Mouse (Mus musculus): ENCODE data around the gene Jhy. TPM values are rescaled to one million over a fixed set of nuclear protein-coding genes. Genes with fewer than 3 reads are reported as not detected.

Gene Jhy
- polyA plus RNA-seq, 1 experiment from 2014 or later, result 0.88 TPM

DNA sequence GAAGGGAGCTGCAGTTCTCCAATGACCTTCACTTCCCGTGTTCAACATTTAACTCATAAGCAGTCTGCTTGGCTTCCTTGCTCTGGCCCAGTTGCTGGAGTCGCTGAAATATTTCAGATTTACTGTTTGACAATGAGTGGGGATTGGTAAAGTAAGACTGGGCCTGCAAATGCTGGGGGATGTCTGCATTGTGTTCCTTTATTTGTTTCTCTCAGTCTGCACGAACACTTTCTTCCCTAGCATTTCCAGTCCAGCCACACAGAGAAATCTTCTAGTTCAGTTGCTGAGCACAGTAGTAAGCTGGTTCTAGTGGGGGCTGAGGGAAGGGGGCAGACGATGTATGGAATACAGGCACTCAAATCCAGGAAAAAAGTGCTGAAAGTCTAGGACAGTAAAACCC is 89.0 kb downstream of the Jhy start:
- Histone ChIP-seq H3K4me3 (ENCODE audit: low read depth, low read length) (no peak overlapping the region), H3K9ac (ENCODE audit: low read length) (no peak overlapping the region), H3K9me3 (ENCODE audit: control insufficient read depth, low read length) (no peaks in the 10 kb centered on the region), H3K27me3 (ENCODE audit: control insufficient read depth, insufficient read depth, low read length) (peaks cover 96% of the 10 kb centered on the region), H3K4me2 (ENCODE audit: low read depth) (no peak overlapping the region), H3K27ac (ENCODE audit: low read depth, low read length) (no peak overlapping the region), H3K4me1 (ENCODE audit: control insufficient read depth, insufficient read depth, low read length) (no peaks in the 10 kb centered on the region; the same call in 1 of the 2 replicates), H3K36me3 (ENCODE audit: control insufficient read depth, insufficient read depth, low read length) (no peaks in the 10 kb centered on the region)
- no peak for ATAC-seq (ENCODE audit: insufficient read depth, low FRiP score, low TSS enrichment)
- DNase-seq (ENCODE audit: low spot score), result peak; percentile 33
- 4% methylated on average over 4 of the region's 4 CpGs for WGBS

DNA sequence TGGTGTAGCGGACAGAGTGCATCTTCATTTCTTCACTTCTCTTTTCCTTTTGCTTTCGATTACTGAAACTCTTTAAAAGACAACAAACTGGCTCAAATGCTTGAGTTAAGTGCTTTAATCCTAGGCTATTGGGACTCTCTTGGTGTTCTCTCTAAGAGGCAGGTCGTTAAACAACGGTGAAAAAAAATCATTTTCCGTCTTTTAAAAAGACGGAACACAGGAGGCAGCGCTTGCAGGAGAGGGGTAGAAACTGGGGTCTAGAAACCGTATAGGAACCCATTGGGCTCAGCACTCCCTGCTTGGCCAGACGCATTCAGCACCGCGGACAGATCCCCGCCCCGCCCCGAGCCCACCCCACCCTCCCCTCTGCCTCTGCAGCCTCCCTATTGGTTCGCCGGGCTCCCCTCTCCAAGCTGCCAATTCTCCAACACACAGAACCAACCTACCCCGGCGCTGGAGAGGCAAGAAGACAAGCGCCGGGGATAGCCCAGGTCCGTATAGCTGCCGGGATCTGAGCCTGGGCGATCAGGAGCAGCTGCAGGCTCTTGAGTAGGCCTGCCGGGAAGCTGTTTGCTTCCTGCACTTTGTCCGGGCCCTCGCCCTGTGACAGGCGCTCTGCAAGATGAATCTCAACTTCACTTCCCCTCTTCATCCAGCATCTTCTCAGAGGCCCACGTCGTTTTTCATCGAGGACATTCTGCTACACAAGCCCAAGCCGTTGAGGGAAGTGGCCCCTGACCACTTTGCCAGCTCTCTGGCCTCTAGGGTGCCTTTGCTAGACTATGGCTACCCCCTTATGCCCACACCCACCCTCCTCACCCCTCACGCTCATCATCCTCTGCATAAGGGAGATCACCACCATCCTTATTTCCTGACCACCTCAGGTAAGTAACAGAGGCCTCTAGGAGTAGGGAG is 90.1 kb downstream of the Jhy start, which contains the start of gene Bsx:
Bsx (plus strand) TSS at position 572 of the 915 bp plus-strand sequence.
- 3% methylated on average over 28 of the region's 32 CpGs for WGBS
- H3K4me2 ChIP-seq (ENCODE audit: low read depth), result 0 out of 2 replicates have a peak within 1 kb of the TSS, but pooled peaks have one; percentile 5
- H3K4me1 ChIP-seq (ENCODE audit: control insufficient read depth, insufficient read depth, low read length), result no peaks in the 10 kb centered on the region; the same call in 1 of the 2 replicates
- peaks cover 92% of the 10 kb centered on the region for H3K27me3 ChIP-seq (ENCODE audit: control insufficient read depth, insufficient read depth, low read length)
- 0 out of 2 replicates have a peak within 1 kb of the TSS, but pooled peaks have one; percentile 10 for H3K4me3 ChIP-seq (ENCODE audit: low read depth, low read length)
- no peaks in the 10 kb centered on the region for H3K36me3 ChIP-seq (ENCODE audit: control insufficient read depth, insufficient read depth, low read length)
- peak; percentile 81 for DNase-seq (ENCODE audit: low spot score)
- H3K27ac ChIP-seq (ENCODE audit: low read depth, low read length), result no peak within 1 kb of the TSS
- H3K9ac ChIP-seq (ENCODE audit: low read length), result no peak within 1 kb of the TSS
- H3K9me3 ChIP-seq (ENCODE audit: control insufficient read depth, low read length), result no peaks in the 10 kb centered on the region
- peak; percentile 76 for ATAC-seq (ENCODE audit: insufficient read depth, low FRiP score, low TSS enrichment)

DNA sequence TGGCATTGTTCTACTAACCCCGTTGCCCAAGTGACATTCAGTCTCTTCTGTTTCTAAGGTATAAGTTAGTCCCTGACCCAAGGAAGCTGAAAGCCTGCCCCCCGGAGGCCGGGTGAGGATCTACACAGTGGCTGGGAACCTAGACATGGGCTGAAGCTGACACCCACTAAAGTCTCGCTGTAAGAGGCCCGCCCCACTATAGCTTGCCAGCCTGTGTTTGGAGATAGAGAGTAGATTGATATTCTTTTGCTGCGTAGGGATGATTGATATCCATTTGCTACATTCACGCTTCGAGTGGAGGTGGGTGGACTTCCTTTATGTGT is 91.8 kb downstream of the Jhy start:
- no peaks in the 10 kb centered on the region for H3K36me3 ChIP-seq (ENCODE audit: control insufficient read depth, insufficient read depth, low read length)
- ATAC-seq (ENCODE audit: insufficient read depth, low FRiP score, low TSS enrichment), result no peak
- WGBS, result 6% methylated on average over 8 of the region's 8 CpGs
- H3K4me3 ChIP-seq (ENCODE audit: low read depth, low read length), result 0 out of 2 replicates have a peak overlapping the region, but pooled peaks have one; percentile 1
- peak; percentile 38 for DNase-seq (ENCODE audit: low spot score)
- H3K4me2 ChIP-seq (ENCODE audit: low read depth), result peak overlapping the region; percentile 27; the same call in 1 of the 2 replicates
- no peaks in the 10 kb centered on the region for H3K9me3 ChIP-seq (ENCODE audit: control insufficient read depth, low read length)
- no peak overlapping the region for H3K9ac ChIP-seq (ENCODE audit: low read length)
- peaks cover 77% of the 10 kb centered on the region for H3K27me3 ChIP-seq (ENCODE audit: control insufficient read depth, insufficient read depth, low read length)
- no peaks in the 10 kb centered on the region; the same call in 1 of the 2 replicates for H3K4me1 ChIP-seq (ENCODE audit: control insufficient read depth, insufficient read depth, low read length)
- H3K27ac ChIP-seq (ENCODE audit: low read depth, low read length), result no peak overlapping the region

DNA sequence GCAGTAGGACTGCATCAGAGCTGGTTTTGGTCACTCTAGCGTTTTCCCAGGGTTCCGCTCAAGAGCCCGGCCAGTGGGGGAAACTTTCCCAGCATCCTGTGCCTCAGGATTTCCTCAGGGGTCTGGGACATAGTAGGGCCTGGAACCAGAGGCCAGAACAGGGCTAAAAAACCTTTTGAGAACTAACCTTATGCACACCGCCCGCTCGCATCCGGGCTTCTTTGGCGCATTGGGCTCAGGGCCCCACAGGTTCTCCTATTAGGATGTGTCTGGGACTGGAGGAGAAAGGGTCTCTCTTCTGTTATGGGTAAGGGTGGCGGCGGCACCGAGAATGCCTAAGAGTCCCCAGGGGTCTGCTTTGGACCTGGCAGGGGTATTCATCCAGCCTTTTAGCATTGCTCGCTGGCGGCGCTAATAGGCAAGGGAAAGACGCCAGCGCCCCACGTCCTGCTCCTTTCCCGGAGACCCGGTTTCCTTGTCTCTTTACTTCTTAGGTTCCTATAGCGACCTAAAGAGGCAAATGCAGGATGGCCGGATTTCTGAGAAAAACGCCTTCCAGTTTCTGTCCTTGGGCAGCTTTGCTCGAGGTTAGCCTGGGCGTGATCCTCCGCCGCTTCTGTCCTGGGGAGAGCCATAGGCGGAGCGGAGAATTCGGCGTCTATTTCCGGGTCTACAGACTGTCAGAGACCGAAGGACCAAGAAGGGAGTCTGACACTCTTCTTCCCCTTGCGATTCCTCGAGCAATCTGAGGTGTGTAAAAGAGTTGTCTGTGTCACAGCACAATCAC is 92.4 kb downstream of the Jhy start:
- no peaks in the 10 kb centered on the region for H3K36me3 ChIP-seq (ENCODE audit: control insufficient read depth, insufficient read depth, low read length)
- H3K9me3 ChIP-seq (ENCODE audit: control insufficient read depth, low read length), result no peaks in the 10 kb centered on the region
- no peak overlapping the region for H3K9ac ChIP-seq (ENCODE audit: low read length)
- DNase-seq (ENCODE audit: low spot score) (no peak), ATAC-seq (ENCODE audit: insufficient read depth, low FRiP score, low TSS enrichment) (no peak)
- no peaks in the 10 kb centered on the region for H3K4me1 ChIP-seq (ENCODE audit: control insufficient read depth, insufficient read depth, low read length)
- H3K27ac ChIP-seq (ENCODE audit: low read depth, low read length), result no peak overlapping the region
- WGBS, result under 1% methylated on average over 34 of the region's 34 CpGs
- H3K4me2 ChIP-seq (ENCODE audit: low read depth), result peak overlapping the region; percentile 27
- 0 out of 2 replicates have a peak overlapping the region, but pooled peaks have one; percentile 1 for H3K4me3 ChIP-seq (ENCODE audit: low read depth, low read length)
- H3K27me3 ChIP-seq (ENCODE audit: control insufficient read depth, insufficient read depth, low read length), result peaks cover 72% of the 10 kb centered on the region

DNA sequence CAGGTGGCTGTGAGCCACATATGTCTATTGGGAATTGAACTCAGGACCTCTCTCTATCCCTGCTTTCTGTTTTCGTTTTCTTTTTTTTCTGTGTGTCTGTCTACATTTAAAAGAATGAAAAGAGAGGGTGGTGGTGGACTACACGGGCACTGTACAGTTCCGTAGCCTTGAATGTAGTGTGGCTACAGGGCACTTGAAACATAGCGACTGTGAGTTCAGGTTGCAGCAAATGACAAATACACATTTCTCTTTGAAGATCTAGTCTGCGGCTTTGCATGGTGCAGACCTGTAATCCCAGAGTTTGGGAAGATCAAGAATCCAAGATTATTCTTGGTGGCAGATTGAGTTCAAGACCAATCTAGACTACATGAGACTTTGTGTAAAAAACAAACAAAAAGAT is 93.6 kb downstream of the Jhy start:
- 81% methylated on average over 5 of the region's 5 CpGs for WGBS
- no peaks in the 10 kb centered on the region for H3K4me1 ChIP-seq (ENCODE audit: control insufficient read depth, insufficient read depth, low read length)
- DNase-seq (ENCODE audit: low spot score), result no peak

DNA sequence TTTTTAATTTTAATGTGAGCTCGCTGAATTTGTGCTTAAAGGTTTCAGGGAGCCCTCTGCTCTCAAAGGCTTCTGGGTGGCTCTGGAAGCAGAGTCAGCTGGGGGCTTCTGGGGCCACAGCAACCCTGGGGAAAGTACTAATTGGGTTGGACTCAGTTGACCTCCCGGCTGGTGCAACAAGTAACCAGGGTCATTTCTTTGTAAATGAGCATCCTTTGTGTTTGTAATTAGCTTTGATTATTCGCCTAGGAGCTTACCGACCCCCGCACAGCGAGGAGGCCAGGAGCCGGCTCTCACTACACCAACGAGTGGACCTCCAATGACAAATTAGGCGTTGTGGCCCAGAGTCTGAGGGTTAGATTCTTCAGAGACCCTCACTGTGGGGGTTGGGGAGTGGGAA is 104.7 kb downstream of the Jhy start:
- Histone ChIP-seq H3K27me3 (ENCODE audit: control insufficient read depth, insufficient read depth, low read length) (0 out of 2 replicates have a peak, but pooled peaks cover 10% of the 10 kb centered on the region), H3K36me3 (ENCODE audit: control insufficient read depth, insufficient read depth, low read length) (no peaks in the 10 kb centered on the region), H3K27ac (ENCODE audit: low read depth, low read length) (no peak overlapping the region), H3K9me3 (ENCODE audit: control insufficient read depth, low read length) (no peaks in the 10 kb centered on the region), H3K4me2 (ENCODE audit: low read depth) (peak overlapping the region; percentile 51), H3K4me1 (ENCODE audit: control insufficient read depth, insufficient read depth, low read length) (no peaks in the 10 kb centered on the region), H3K4me3 (ENCODE audit: low read depth, low read length) (peak overlapping the region; percentile 21; the same call in 1 of the 2 replicates), H3K9ac (ENCODE audit: low read length) (no peak overlapping the region)
- 1% methylated on average over 9 of the region's 9 CpGs for WGBS
- ATAC-seq (ENCODE audit: insufficient read depth, low FRiP score, low TSS enrichment) (peak; percentile 68), DNase-seq (ENCODE audit: low spot score) (peak; percentile 52)

More for the DNA sequence above, 93.6 kb downstream of the Jhy start:
- H3K4me2 ChIP-seq (ENCODE audit: low read depth), result no peak overlapping the region
- no peak overlapping the region for H3K27ac ChIP-seq (ENCODE audit: low read depth, low read length)
- no peak for ATAC-seq (ENCODE audit: insufficient read depth, low FRiP score, low TSS enrichment)
- no peaks in the 10 kb centered on the region for H3K9me3 ChIP-seq (ENCODE audit: control insufficient read depth, low read length)
- no peaks in the 10 kb centered on the region for H3K36me3 ChIP-seq (ENCODE audit: control insufficient read depth, insufficient read depth, low read length)
- no peak overlapping the region for H3K9ac ChIP-seq (ENCODE audit: low read length)
- H3K4me3 ChIP-seq (ENCODE audit: low read depth, low read length), result no peak overlapping the region
- H3K27me3 ChIP-seq (ENCODE audit: control insufficient read depth, insufficient read depth, low read length), result peaks cover 59% of the 10 kb centered on the region

DNA sequence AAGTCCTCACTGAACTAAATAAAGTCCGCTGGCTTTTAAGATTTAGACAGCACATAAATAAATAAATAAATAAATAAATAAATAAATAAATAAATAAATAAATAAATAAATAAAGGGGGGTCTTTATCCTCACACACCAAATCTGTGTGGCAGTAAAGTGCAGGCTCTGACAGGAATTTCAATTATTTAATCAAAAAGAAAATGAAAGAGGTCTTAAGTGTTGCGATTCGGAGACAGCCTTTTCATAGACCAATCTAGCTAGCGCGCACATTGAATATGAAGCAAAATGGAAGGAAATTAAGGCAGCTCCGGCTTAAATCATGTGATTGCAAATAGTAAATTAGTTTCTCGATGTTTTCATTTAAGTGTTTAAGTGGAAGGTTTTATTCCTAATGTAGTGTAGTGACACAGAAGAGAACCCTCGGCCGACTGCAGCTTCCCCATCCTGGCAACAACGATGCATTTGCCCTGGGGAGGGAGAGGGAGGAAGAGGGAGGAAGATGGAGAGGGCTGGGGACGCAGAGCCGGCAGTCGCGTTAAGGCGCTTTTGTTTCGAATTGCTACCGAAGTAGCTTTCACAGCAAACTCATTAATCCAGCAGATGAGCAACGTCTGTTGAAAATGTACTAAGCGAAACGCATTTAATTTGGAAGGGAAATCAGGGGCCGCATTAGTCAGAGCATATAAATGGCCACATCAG is 105.3 kb downstream of the Jhy start:
- Histone ChIP-seq H3K4me2 (ENCODE audit: low read depth) (peak overlapping the region; percentile 51), H3K27me3 (ENCODE audit: control insufficient read depth, insufficient read depth, low read length) (0 out of 2 replicates have a peak, but pooled peaks cover 10% of the 10 kb centered on the region), H3K4me3 (ENCODE audit: low read depth, low read length) (peak overlapping the region; percentile 21), H3K4me1 (ENCODE audit: control insufficient read depth, insufficient read depth, low read length) (no peaks in the 10 kb centered on the region), H3K27ac (ENCODE audit: low read depth, low read length) (no peak overlapping the region), H3K9ac (ENCODE audit: low read length) (no peak overlapping the region; the same call in 1 of the 2 replicates), H3K36me3 (ENCODE audit: control insufficient read depth, insufficient read depth, low read length) (no peaks in the 10 kb centered on the region), H3K9me3 (ENCODE audit: control insufficient read depth, low read length) (no peaks in the 10 kb centered on the region)
- WGBS, result 9% methylated on average over 21 of the region's 21 CpGs
- ATAC-seq (ENCODE audit: insufficient read depth, low FRiP score, low TSS enrichment) (peak; percentile 55; the same call in 1 of the 2 replicates), DNase-seq (ENCODE audit: low spot score) (peak; percentile 69)

DNA sequence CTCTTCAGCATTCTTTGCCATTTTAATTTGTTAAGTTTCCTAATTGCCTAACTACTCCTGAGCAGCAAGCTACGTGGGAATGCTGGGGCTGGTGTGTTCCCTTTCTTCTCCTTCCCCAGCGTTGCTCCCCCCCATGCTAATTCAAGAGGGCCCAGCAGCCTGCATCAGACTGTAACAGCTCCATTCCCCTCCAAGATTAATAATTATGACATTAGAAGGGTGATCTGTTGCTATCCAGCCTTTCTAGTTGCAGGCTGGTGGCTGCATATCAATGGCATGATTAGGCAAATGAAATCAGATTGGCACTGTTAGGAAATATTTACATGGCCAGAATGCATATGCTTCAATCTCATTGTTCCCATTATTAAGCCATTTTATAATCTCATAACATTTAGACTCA is 112.4 kb downstream of the Jhy start:
- no peak overlapping the region for H3K4me2 ChIP-seq (ENCODE audit: low read depth)
- 40% methylated on average over 2 of the region's 2 CpGs for WGBS
- no peak overlapping the region for H3K9ac ChIP-seq (ENCODE audit: low read length)
- no peaks in the 10 kb centered on the region for H3K36me3 ChIP-seq (ENCODE audit: control insufficient read depth, insufficient read depth, low read length)
- H3K27me3 ChIP-seq (ENCODE audit: control insufficient read depth, insufficient read depth, low read length), result no peaks in the 10 kb centered on the region
- no peaks in the 10 kb centered on the region for H3K9me3 ChIP-seq (ENCODE audit: control insufficient read depth, low read length)
- no peak overlapping the region for H3K4me3 ChIP-seq (ENCODE audit: low read depth, low read length)
- no peak overlapping the region for H3K27ac ChIP-seq (ENCODE audit: low read depth, low read length)
- H3K4me1 ChIP-seq (ENCODE audit: control insufficient read depth, insufficient read depth, low read length), result no peaks in the 10 kb centered on the region
- ATAC-seq (ENCODE audit: insufficient read depth, low FRiP score, low TSS enrichment), result no peak
- DNase-seq (ENCODE audit: low spot score), result no peak
